Mouse (Mus musculus) right cerebral cortex, postnatal 4 days (tissue): Measurements from ENCODE around the gene Ifih1.

ENCODE experiments used
- DNase-seq: peaks from one replicate; pipeline ENCODE4 v3.0.0-alpha.2; 2022

The Ifih1 gene

GRCm38 (mm10) chr2:62646014-62646645 is at the start of gene Ifih1:
TSS of gene Ifih1 (minus strand) at chr2:62646255.
- DNase-seq, result peak; percentile 58

GRCm38 (mm10) chr2:62685934-62686333 is 39.9 kb upstream of the Ifih1 start:
- DNase-seq, result no peak

DNA sequence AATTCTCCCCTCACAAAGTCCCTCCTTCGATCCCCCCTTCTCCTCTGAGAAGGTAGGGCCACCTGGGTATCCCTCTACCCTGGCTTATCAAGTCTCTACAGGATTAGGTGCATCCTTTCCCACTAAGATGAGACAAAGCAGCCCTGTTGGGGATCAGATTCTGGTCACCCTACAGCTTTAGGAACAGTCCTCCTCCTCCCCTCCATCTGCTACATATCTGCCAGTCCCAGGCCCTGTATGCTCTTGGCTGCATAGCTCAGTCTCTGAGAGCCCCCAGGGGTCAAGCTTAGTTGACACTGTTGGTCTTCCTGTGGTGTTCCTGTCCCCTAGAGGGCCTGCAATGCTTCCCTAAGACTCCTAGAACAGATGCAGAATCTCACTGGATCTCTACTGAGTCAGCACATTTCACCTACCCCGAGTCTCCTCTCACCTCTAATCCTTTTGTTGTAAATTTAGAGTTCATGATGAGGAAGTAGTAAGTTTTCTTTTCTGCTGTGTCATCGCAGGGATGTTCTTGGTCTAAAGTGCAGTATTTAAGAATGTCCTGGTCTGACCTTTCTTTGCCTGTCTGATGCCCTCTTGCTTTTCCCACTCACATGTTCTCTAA is 39.0 kb upstream of the Ifih1 start:
- DNase-seq, result no peak

DNA sequence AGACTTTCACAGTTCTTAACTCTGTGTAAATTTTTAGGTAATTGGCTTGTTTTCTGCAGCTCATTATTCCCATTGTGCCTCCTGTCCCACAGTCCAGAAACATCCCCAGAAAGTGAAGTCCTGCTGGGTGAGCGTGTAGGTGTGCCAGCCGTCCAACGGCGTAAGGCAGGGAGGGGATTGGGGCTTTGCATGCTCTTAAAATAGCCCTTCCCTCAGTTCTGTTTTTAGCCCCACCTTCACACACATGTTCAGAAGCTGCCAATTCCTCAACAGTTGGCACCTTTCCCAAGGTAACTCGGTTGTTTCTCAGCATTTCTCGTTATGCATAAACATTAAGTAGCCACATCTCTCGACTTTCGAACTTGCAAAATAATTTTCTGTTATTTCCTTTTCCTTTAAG is 35.6 kb upstream of the Ifih1 start:
- no peak for DNase-seq

- no peak for DNase-seq
Measured at GRCm38 (mm10) chr2:62672788-62673187, 26.7 kb upstream of the Ifih1 start.

GRCm38 (mm10) chr2:62670767-62671166 is 24.7 kb upstream of the Ifih1 start:
- no peak for DNase-seq

DNA sequence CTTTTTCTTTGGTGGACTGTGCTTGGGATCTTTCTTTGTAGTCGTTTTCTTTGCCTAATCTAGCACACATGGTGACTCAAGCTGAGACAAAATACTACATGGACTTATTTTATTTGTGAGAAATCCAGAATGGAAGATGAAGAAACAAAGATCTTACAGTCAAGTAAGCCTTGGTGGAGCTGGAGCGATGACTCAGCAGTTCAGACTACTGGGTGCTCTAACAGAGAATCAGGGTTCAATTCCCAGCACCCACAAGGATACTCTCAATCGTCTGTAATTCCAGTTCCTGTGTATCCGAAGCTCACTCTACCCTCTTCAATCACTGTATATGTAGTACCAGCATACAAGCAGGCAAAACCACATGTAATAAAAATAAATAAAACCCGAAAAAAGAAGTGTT is 24.2 kb upstream of the Ifih1 start:
- no peak for DNase-seq

DNA sequence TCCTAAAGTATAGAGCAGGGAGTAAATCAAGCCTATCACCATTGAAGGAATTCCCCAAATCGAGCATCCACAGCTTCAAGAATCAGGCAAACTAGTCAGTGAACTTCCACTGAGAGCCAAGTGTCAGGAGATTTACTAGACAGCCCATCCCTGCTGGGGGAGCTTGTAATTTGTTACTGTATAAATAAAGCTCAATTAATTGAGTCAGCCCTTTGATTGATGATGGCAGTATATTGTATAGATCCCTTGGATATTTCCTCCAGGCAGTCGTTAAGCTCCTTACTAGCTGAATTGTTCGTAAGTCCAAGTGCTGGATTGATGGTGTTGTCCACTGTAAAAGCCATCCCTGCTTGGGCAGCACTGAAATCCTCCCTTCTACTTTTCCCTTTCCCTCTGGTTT is 23.8 kb upstream of the Ifih1 start:
- no peak for DNase-seq

- DNase-seq, result no peak
Measured at GRCm38 (mm10) chr2:62665536-62665935, 19.5 kb upstream of the Ifih1 start.

DNA sequence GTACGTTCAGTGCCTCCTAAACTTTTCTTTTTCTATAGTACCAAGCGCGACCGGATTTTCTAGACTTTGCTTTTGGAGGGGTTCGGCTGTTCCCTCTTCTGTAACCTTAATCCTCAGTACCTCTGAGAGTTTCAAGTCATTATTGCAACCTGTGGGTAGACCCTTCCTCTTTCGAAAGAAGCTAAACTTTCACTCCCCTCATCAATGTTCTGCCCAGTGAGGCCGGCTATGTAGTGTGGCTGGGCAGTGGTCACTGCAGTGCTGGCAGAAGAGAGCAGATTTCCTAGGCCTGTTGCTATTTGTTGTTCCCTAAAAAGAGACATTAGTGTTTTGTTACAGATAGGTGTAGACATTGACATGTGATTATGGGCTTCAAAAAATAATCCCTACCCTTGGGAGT is 18.8 kb upstream of the Ifih1 start:
- DNase-seq, result no peak

DNA sequence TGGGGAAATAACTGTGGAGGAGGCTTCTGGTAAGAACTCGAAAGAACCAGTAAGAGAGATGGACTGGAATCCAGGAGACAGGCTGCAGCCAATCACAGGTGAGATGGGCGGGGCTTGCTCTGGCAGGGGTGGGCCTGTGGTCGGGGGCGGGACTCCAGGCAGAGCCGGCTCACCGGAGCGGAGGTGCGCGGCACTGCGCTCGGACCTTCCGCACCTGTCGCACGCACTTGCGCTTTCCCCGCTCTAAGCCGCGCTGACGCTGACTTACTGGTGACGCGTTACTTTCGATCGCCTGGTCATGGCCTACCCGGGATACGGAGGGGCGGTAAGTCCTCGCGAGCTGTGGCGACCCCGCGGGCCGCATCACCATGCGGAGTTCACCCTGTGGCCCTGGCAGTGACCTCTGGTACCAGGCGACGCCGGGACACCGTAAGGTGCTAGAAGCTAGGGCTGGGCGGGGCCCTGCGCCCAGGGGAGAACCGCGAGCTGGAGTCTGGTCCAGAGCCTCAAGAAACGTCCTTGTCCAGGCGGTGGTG is 18.1 kb upstream of the Ifih1 start, which contains the start of gene Gca:
Gene Gca (plus strand): TSS at position 151 of the 536 bp plus-strand sequence.
- peak; percentile 79 for DNase-seq

GRCm38 (mm10) chr2:62662560-62662959 is 16.5 kb upstream of the Ifih1 start:
- DNase-seq, result no peak

DNA sequence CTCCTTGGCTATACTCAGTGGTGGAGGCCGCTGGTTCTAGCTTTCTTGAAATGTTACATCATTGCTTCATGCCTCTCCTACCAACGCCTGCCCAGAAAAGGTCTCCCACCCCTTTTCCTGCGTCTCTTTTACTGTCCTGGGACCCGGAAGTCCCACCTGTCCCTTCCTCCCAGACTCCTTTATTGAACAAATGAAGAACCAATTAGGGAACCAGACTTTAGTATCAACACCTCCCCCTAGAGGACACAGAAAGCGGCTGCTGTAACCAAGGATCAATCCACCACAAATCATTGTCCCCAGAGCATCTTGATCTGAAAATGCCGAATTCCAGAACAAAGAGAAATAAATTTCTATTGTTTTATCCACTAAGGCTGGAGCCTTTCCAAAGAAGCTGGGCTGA is 14.5 kb upstream of the Ifih1 start:
- DNase-seq, result no peak

- no peak for DNase-seq
Measured at GRCm38 (mm10) chr2:62656072-62656471, 10.0 kb upstream of the Ifih1 start.

DNA sequence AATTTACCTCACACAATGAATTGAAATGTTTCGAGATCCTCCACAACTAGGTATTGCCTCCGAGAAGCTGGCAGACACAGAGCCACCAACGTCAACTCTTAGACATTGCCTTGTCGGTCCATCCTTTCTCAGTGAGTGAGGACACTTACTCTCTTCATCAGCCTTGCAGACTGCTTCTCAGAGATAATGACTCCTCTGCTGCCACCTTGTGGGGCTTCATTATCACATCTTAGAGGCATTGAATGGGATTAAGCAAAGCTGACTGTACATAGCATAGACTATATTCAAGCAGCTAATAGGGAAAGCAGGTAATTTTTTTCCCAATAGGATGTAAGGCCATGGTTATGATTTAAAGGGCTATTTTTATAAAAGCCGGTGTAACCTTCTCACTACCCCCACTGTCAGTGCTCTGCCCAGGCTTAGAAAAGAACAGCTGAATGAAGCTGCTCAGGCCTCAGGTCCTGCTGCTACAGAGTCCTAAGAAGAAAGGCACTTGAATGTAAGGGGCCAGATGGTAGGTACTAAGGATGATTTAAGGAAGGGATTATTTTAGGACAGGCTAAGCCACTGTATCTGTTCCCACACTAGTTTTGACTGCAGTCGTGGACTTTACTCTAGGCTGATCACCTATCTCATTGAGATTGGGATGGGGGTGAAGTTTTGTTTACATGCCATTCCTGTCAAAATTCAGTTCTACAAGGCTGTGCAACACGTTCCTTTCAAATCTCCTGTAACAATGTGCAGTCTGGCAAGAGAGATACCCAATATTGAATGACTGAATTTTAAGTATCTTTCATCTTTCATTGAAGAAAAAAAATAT is 8.7 kb upstream of the Ifih1 start:
- DNase-seq, result peak; percentile 70

DNA sequence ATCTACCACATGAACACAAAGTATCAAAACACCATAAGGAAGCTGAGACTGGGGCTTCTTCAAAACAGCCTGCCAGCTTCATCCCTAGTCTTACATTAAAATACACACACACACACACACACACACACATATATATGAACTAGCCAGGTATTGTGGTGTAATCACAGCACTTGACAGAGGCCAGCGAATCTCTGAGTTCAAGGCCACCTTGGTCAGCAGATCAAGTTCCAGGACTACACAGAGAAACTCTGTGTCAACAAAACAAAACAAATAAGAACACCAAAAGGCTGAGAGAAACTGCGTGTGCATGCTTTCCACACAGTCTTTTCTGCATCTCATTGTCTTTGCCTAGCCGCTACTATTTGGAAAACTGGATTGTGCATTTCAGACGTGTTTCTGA is 6.4 kb upstream of the Ifih1 start:
- no peak for DNase-seq

DNA sequence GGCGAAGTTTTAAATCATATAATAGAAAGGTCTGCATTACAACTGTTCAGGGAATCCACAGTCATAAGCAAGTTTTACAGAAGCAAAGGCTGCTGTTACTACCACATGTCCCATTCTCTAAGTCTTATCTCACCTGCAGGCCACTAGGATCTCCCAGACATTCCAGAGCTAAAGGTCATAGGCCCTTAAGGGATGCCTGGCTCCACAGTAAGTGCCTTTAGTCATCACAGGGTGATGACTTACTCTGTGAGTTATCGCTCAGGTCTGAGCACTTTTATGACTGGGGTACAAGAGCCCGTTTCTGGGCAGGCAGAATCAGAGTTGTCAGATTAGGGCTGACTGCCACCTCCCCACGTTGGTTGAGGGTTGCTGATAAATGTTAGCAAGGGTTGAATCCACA is 5.8 kb upstream of the Ifih1 start:
- no peak for DNase-seq

DNA sequence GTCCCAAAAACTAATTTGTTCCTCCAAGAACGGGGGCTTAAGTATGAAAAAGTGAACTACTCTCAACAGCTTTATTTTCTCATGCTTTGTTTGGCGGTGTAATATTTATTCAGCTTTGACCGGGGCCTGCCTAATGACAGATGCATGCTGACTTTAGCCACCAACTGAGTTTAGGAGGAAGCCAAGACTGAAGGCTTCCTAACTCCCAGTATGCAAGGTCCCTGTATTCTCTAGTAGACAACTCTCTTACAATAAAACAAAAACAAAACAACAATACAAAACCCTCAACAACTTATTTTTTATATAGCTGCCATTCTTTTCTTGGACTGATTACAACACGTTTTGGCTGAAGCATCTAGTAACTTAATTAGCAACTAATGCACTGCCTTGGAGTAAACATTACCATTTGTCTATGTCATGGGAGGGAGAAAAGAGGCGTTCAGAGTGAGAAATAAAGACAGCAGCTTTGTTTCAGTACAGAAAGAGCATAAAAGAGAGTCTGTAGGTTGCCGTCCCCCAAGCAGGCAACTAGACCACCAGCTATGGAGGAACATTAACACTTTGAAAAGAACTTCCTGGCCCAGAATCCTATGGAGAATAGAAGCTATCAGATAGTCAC is 725 bp upstream of the Ifih1 start:
- DNase-seq, result no peak

DNA sequence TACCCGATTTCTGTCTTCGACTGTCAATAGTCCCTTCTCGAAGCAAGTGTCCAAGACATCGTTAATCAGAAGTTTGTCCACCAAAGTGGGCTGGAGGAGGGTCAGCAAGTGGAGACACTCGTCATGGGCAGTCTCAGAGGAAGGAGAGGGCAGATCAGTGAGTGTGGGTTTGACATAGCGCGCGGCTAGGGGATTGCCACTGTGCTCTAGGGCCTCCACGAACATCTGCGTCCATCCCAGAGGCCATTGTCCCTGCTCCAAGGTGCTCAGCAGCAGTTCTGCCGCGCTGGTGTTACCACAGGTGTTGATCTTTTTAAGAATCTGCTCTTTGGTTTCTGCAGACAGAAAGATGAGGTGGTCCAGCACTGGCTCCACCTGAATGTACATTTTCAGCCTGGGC is 580 bp downstream of the Ifih1 start:
- no peak for DNase-seq

DNA sequence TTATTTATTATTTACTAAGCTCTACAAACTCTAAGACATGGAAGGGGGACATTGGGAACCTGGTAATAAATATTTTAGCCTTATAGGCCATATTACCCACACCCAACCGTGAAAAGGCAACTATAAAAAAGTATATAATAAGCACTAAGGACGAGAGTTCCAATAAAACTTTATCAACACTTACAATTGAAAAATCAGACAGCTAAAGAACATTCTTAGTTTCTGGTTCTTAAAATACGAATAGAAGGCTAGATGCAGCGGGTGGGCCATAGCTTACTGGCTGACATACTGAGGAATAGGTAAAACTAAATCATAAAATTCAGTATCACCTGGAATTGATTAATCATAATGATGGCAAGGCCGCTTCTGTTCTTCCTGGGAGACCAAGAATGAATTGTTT is 1.2 kb downstream of the Ifih1 start:
- DNase-seq, result no peak

DNA sequence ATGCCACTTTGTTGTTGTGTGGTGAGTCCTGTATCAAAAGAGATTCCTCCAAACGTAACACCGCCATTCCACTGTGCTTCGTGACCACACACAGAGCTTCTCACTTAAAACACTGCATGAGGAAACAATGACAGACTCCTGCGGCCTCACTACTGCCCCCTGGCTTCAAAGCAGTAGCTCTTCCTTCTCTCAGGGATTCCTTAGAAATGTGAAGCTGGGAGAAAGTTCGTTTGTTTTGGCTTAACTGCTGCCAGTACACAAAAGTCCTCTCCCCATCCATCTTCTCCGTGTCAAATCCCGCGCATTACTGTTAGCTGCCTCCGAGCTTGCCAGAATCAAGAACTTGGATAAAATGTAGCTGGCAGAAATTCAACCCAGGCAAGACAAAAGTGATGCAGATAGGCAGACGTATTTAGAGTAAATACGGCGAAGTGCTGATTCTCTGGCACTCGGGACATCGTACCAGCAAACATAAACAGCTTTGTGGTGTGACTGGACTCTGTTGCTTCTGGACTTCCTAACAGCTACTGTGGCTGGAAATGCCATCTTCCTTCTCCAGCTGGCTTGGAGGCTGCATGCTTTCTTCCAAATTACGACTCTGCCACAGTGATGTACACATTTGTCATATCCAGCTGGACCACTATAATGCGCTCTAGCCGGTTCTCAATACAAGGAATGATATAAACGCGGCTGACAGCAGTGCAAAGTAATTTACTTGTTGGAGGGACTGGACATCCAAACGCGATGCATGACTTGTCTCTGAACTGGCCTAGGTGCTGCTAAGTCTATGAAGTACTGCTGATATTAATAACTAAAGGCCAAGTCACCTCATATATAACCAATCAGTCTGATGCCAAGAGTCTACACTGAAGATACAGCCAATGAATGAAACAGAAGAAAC is 2.4 kb downstream of the Ifih1 start:
- peak; percentile 64 for DNase-seq

- DNase-seq, result no peak
Measured at GRCm38 (mm10) chr2:62639869-62640268, 6.2 kb downstream of the Ifih1 start.
